ENCODE assay signal across 8 mouse cellular contexts in genomic region chr1:152767749-152768488, GRCm38 (mm10). TPM values are rescaled to one million over a fixed set of nuclear protein-coding genes. Genes with fewer than 3 reads are reported as not detected.
DNase-seq lines count a peak whose midpoint lies in the region; ATAC-seq and TF ChIP-seq lines count a peak whose summit lies in the region.

No protein-coding gene starts in this region.

- WGBS in lung, embryonic 14.5 days: 8% methylated on average over 5 of the region's 5 CpGs

- no peaks in the 10 kb centered on the region for H3K4me1 ChIP-seq in lung, embryonic 14.5 days (ENCODE audit: insufficient read depth)

- H3K9ac ChIP-seq in lung, embryonic 14.5 days: no peak overlapping the region

- ATAC-seq in frontal cortex, adult (ENCODE audit: low TSS enrichment): peak; percentile 36
- peak; percentile 68 to 74 for ATAC-seq in hematopoietic stem cell, adult 5-6 weeks (replicated peaks in 1 of 2; ENCODE audit: insufficient read depth in 1 of 2, low FRiP score in 2 of 2, low TSS enrichment in 1 of 2, low read depth in 1 of 2, poor library complexity in 2 of 2, severe bottlenecking in 2 of 2)
- peak; percentile 18; the same call in 1 of the 2 replicates for ATAC-seq in lung, embryonic 14.5 days (ENCODE audit: insufficient read depth)
- peak; percentile 83 for ATAC-seq in neutrophil, adult 5-6 weeks (ENCODE audit: extremely low read depth, insufficient number of reproducible peaks, low FRiP score, poor library complexity, severe bottlenecking)

- H3K27ac ChIP-seq in lung, embryonic 14.5 days (ENCODE audit: low read depth): no peak overlapping the region

- no peaks in the 10 kb centered on the region for H3K9me3 ChIP-seq in lung, embryonic 14.5 days (ENCODE audit: low read depth, low read length)

- peaks cover 37% of the 10 kb centered on the region for H3K36me3 ChIP-seq in lung, embryonic 14.5 days (ENCODE audit: insufficient read depth)

- H3K4me3 ChIP-seq in lung, embryonic 14.5 days (ENCODE audit: low read depth, low read length): peak overlapping the region; percentile 97

- peak; percentile 81 for TF ChIP-seq CTCF in lung, embryonic 14.5 days (IDR thresholded peaks at IDR 0.05; ENCODE audit: low read depth)

- peak overlapping the region; percentile 98 for H3K4me2 ChIP-seq in lung, embryonic 14.5 days

- 0 out of 2 replicates have a peak, but pooled peaks cover 3% of the 10 kb centered on the region for H3K27me3 ChIP-seq in lung, embryonic 14.5 days (ENCODE audit: insufficient read depth, low read length)

- DNase-seq in MN1 (ENCODE audit: low spot score): peak; percentile 91
- DNase-seq in cerebellum, adult 9-11 months: peak; percentile 84
- peak; percentile 85 to 91 for DNase-seq in layer of hippocampus, adult 8-10 months (ENCODE audit: low spot score in 2 of 2)
- DNase-seq in lung, embryonic 14.5 days: peak; percentile 95
- peak; percentile 77 for DNase-seq in thymus, postnatal 0 days (ENCODE audit: low spot score)

RNA-seq across cellular contexts. Expression of gene Arpc5, which starts 1.6 kb away (rescaled TPM):
- 129 and 144 TPM in 2 replicates for total RNA-seq in hematopoietic stem cell, adult 5-6 weeks (2017)
- 100 to 1,000 TPM; 167 to 172 (median 171) TPM for total RNA-seq in layer of hippocampus, adult 8-10 months (2022)
- polyA plus RNA-seq in lung, embryonic 14.5 days (2014; fragmentation: Nextera tagmentation; extraction: Ambion mirVana): 253 and 271 TPM in 2 replicates
- total RNA-seq in neutrophil, adult 5-6 weeks (2017): 356 and 382 TPM in 2 replicates
- polyA plus RNA-seq in thymus, postnatal 0 days (2015; fragmentation: Nextera tagmentation; extraction: Ambion mirVana): 499 and 510 TPM in 2 replicates

RNA-seq across cellular contexts. Expression of gene Rgl1, which starts 1.8 kb away (rescaled TPM):
- total RNA-seq in hematopoietic stem cell, adult 5-6 weeks (2017): 14.3 and 17.0 TPM in 2 replicates
- 100 to 1,000 TPM; 109 to 161 (median 127) TPM for total RNA-seq in layer of hippocampus, adult 8-10 months (2022)
- 46.7 and 54.5 TPM in 2 replicates for polyA plus RNA-seq in lung, embryonic 14.5 days (2014; fragmentation: Nextera tagmentation; extraction: Ambion mirVana)
- 12.4 and 12.6 TPM in 2 replicates for total RNA-seq in neutrophil, adult 5-6 weeks (2017)
- 9.8 and 10.4 TPM in 2 replicates for polyA plus RNA-seq in thymus, postnatal 0 days (2015; fragmentation: Nextera tagmentation; extraction: Ambion mirVana)

RNA-seq across cellular contexts. Expression of gene Apobec4, which starts 17.6 kb away (rescaled TPM):
- total RNA-seq in hematopoietic stem cell, adult 5-6 weeks (2017): not detected in 2 replicates
- total RNA-seq in layer of hippocampus, adult 8-10 months (2022): not detected
- polyA plus RNA-seq in lung, embryonic 14.5 days (2014; fragmentation: Nextera tagmentation; extraction: Ambion mirVana): 0.16 TPM in 1 of 2 replicates, not detected in the other
- total RNA-seq in neutrophil, adult 5-6 weeks (2017): not detected in 2 replicates
- polyA plus RNA-seq in thymus, postnatal 0 days (2015; fragmentation: Nextera tagmentation; extraction: Ambion mirVana): not detected in 2 replicates

RNA-seq across cellular contexts. Expression of gene Ncf2, which starts 32.1 kb away (rescaled TPM):
- 104 and 105 TPM in 2 replicates for total RNA-seq in hematopoietic stem cell, adult 5-6 weeks (2017)
- 10 to 100 TPM in 2 of 4 experiments, 1 to 10 TPM in 2; 2.0 to 20.9 (median 11.6) TPM for total RNA-seq in layer of hippocampus, adult 8-10 months (2022)
- polyA plus RNA-seq in lung, embryonic 14.5 days (2014; fragmentation: Nextera tagmentation; extraction: Ambion mirVana): 4.7 and 5.4 TPM in 2 replicates
- 637 and 647 TPM in 2 replicates for total RNA-seq in neutrophil, adult 5-6 weeks (2017)
- polyA plus RNA-seq in thymus, postnatal 0 days (2015; fragmentation: Nextera tagmentation; extraction: Ambion mirVana): 9.0 and 10.0 TPM in 2 replicates

Comparison
In these comparisons a context has a peak if more than half of its experiments do, and no peak if none do; other contexts are left out.
1. ATAC-seq: peak in every context shown above with its lines; median percentile 83 in neutrophil, adult 5-6 weeks; 71 in hematopoietic stem cell, adult 5-6 weeks; 36 in frontal cortex, adult; 18 in lung, embryonic 14.5 days.